Mouse (Mus musculus): ENCODE data around the gene Ak3.

Gene Ak3

GRCm38 (mm10) chr19:28995366-28995765, 52.4 kb downstream of the Ak3 start:
- DNase-seq (ENCODE audit: low spot score in 2 of 2) = no peak

- no peak for DNase-seq (ENCODE audit: low spot score in 2 of 2)
These were observed 52.9 kb downstream of the Ak3 start for GRCm38 (mm10) chr19:28994870-28995269.

GRCm38 (mm10) chr19:28991391-28991790, 56.4 kb downstream of the Ak3 start:
- no peak for DNase-seq (ENCODE audit: low spot score in 2 of 2)

GRCm38 (mm10) chr19:28990590-28991221, 57.1 kb downstream of the Ak3 start:
- DNase-seq (ENCODE audit: low spot score in 2 of 2) = peak in 1 of 2 experiments; percentile 8

- DNase-seq (ENCODE audit: low spot score in 2 of 2) = peak; percentile 97
These were observed 57.6 kb downstream of the Ak3 start, which contains the start of gene Cdc37l1 for GRCm38 (mm10) chr19:28990194-28990589. Gene Cdc37l1 (plus strand): TSS chr19:28990352.

- no peak for DNase-seq (ENCODE audit: low spot score in 2 of 2)
These were observed 58.2 kb downstream of the Ak3 start for GRCm38 (mm10) chr19:28989515-28989914.

GRCm38 (mm10) chr19:28982617-28983016, 65.1 kb downstream of the Ak3 start:
- no peak for DNase-seq (ENCODE audit: low spot score in 2 of 2)

- peak; percentile 60 to 66 for DNase-seq (ENCODE audit: low spot score in 2 of 2)
These were observed 72.7 kb downstream of the Ak3 start for GRCm38 (mm10) chr19:28974862-28975611.

Data from spleen, postnatal 36 days (tissue).